Mouse (Mus musculus): ENCODE results near the gene As3mt.
"Not testable (repeated sequence)": the region's sequence is repeated elsewhere in the genome, so short reads cannot be mapped to it uniquely, and the experiment has no call there.

Gene As3mt

GRCm38 (mm10) chr19:46699011-46699481 is 8.2 kb upstream of the As3mt start:
- no peak for DNase-seq (ENCODE audit: low spot score)

DNA sequence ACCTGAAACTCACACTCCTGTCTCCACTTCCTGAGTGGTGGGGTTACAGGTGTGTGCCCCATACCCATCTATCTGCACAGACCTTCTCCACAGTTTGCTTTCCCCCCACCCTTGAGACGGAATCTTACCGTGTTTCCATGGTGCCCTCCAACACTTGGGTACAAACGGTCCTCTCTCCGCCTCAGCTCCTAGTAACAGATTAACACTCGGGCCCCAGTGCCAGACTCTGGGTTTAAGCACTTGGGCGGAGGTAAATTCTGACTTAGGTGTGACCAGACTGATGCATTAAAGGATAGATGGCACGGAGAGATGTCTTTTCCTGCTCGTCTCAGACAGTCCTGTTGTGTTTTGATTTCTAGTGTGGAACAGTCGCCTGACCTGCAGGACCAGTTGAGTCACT is 6.1 kb upstream of the As3mt start:
- no peak for DNase-seq (ENCODE audit: low spot score)

- no peak for DNase-seq (ENCODE audit: low spot score)
Measured at GRCm38 (mm10) chr19:46705779-46706495, 1.3 kb upstream of the As3mt start.

DNA sequence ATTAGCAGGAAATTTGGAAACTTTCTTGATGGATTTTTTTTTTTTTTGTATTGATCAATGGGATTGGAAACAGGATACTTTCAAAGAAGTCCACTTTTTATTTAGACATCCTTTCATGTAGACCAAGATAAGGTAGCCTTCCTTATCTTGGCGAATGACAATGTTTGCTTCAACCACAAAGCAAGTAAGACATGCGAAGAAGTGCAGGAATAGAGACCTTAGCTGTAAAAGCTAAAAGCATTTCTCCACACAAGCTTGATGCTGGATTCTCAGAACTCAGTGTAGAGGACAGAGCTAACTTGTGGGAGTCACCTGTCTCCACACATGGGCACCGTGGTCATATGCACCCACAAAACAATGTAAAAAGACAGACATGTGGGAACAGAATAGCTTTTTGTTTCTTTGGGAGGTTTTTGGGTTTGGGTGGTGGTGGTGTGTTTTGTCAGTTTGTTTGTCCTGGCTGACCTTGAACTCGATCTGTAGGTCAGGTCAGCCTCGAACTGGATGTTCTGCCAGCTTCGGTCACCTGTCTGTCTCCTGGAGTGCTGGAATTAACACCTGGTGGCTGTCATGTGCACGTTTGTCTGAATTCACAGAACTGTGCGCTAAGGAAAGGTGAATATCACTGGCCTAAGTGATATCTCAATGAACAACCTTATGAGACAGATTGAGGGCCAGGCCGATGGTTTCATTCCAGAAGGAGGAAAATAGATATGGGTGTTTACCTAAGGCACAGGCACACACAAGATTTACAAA is 540 bp upstream of the As3mt start:
- DNase-seq (ENCODE audit: low spot score): no peak

GRCm38 (mm10) chr19:46710614-46711013 is 3.4 kb downstream of the As3mt start:
- DNase-seq (ENCODE audit: low spot score): no peak

DNA sequence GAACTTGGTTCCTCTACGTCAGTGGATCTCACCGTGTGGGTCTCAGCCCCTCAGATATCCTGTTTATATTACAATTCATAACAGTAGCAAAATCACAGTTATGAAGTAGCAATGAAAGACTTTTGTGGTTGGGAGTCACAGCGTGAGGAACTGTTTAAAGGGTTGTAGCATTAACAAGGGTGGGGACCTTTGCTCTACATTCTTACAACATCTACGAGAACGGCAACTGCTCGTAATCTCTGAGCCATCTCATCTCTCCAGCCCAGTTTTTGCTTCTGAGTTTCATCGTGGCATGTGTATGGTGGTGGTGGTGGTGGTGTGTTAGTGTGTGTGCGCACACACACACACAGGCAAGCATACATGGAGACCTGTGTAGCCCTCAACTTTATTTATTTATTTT is 7.0 kb downstream of the As3mt start:
- no peak for DNase-seq (ENCODE audit: low spot score)

- no peak for DNase-seq (ENCODE audit: low spot score)
Measured at GRCm38 (mm10) chr19:46715016-46715415, 7.8 kb downstream of the As3mt start.

- no peak for DNase-seq (ENCODE audit: low spot score)
Measured at GRCm38 (mm10) chr19:46718150-46718549, 10.9 kb downstream of the As3mt start.

GRCm38 (mm10) chr19:46724411-46724810 is 17.2 kb downstream of the As3mt start:
- DNase-seq (ENCODE audit: low spot score): no peak

- DNase-seq (ENCODE audit: low spot score): no peak
Measured at GRCm38 (mm10) chr19:46726142-46726541, 18.9 kb downstream of the As3mt start.

DNA sequence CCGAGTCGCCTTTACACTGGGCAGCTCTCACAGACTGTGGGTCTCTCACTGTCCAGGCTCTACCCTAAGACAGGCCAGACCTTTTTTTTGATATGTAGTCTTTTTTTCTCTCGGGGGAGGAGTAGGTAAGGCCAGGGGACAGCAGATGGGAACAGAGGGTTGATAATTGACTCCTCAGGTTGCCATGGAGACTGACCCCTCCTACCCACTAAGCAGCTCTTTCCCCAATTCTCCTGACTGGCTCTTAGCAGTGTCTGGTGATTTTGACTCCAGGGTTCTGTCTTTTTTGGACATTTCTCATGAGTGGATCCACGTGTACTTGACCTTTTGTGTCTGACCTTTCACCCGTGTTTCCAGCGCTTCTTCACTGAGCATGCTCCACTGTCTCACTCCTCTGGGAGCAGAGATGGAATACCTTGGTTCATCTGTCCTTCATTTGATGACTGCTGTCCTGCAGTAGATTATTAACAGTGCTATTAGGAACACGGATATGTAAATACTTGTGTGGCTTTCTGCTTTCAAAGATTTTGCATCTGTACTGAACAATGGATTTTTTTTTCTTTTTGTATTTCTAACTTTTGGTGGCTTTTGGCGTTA is 20.0 kb downstream of the As3mt start:
- DNase-seq (ENCODE audit: low spot score): no peak

DNA sequence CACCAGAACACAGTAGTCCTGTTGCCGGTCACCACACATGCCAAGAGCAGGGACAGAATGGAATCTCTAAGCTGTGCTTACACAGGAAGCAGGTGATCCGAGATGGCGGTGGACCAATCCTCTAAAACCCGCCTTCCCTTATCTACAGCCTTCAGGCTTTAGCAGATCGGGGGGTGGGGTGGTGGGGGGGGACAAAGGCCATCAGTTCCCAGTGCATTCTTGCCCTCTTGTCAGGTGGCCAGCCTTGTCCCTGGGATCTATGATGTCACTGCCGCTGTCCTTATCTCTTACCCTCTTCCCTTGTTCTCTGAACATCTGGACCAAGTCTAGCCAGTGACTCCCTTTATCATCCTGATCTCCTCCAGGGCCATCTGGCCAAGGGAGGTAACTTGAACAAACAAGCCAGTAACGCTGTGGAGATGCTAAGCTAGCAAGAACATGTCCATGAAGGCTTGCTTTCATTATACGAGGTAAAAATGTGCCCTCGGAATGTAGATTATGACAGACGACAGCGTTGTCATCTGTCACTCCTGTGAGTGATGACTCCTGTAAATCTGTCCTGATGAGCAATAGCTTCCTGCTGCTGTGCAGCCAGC is 20.8 kb downstream of the As3mt start:
- no peak for DNase-seq (ENCODE audit: low spot score)

GRCm38 (mm10) chr19:46728909-46729308 is 21.7 kb downstream of the As3mt start:
- no peak for DNase-seq (ENCODE audit: low spot score)

DNA sequence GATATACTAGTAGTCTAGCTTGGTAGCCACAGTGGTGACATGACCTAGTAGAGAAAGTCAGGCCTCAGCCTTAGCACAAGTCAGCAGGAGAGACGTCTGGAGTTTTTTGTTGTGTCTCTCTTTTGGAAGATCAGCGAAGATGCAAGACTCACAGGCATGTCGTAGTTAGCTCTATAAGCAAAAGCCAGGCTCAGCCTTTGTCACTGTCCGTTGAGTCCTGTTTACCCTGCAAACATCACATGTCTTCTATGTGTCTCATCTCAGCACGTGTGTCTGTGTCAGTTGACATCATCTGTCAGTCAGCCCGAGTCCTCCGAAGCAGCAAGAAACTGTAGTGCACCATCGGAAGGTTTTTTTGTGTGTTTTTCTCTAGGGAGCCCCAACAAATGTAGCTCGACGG is 24.1 kb downstream of the As3mt start:
- no peak for DNase-seq (ENCODE audit: low spot score)

- DNase-seq (ENCODE audit: low spot score): not testable (repeated sequence)
Measured at GRCm38 (mm10) chr19:46732673-46733072, 25.4 kb downstream of the As3mt start.

DNA sequence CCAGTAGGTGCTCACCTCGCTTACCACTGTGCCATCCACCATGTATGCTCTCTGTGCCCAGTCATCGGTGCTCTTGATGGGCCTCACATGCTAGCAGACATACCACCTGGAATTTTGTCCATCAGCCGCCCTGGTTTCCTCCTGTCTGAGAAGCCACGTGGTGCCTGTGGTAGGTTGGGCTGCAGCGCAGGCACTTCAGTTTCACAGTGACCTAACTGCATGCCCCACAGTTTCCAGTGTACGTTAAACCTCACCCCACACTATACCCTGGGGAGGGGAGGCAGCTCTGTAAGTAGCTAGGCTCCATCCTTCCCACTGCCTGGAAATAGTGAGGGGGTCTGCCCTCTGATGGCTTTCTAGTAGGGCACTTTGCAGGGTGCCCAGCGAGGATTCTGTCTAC is 26.4 kb downstream of the As3mt start:
- DNase-seq (ENCODE audit: low spot score): no peak

DNA sequence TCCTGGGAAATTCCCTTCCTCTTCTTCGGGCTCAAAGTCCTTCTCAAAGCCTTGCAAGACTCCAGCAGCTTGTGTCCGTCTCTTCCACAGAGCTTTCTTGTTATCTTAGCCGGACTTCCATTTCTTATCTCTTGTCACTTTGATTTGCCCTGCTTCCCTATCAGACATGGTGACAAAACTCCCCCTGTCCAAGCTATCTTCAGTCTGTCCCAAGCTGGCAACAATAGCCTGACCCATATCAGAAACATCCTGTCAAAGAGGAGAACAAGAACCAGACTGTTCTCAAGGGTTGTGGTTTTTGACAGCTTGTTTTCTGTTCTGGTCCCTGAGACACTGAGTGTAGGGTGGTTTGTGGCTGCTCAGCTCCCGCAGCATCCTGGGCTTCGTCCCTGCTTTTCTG is 28.0 kb downstream of the As3mt start:
- no peak for DNase-seq (ENCODE audit: low spot score)

- DNase-seq (ENCODE audit: low spot score): no peak
Measured at GRCm38 (mm10) chr19:46737106-46737505, 29.8 kb downstream of the As3mt start.

DNA sequence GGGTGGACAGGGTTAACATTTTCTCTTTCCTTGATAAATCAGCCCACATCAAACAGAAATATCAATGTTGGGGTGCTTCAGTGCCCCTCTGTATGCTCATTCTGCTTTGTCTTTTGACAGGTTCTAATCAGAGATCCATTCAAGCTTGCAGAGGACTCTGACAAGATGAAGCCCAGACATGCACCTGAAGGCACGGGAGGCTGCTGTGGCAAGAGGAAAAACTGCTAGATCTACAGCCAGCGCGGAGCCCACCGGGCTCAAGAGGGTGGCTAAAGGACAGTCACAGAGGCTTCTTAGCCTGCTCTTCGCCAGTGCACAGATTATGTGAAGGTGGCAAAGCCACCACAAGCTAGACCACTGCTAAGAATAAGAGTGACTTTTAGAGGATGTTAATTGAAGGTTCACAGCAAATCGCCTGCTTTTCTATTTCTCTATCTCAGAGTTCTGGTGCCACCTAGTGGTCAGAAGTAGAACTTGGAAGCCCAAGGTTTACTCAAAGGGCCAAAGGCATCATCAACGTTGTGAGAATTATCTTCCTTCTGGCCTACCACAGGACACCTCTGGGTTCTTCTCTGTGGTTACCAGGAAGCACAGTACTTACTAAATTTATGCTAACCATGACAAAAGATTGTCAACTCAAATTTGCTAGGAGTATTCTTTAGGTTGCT is 33.2 kb downstream of the As3mt start:
- peak; percentile 86 for DNase-seq (ENCODE audit: low spot score)

GRCm38 (mm10) chr19:46741574-46741973 is 34.3 kb downstream of the As3mt start:
- DNase-seq (ENCODE audit: low spot score): no peak

GRCm38 (mm10) chr19:46744681-46745080 is 37.4 kb downstream of the As3mt start:
- DNase-seq (ENCODE audit: low spot score): no peak

DNA sequence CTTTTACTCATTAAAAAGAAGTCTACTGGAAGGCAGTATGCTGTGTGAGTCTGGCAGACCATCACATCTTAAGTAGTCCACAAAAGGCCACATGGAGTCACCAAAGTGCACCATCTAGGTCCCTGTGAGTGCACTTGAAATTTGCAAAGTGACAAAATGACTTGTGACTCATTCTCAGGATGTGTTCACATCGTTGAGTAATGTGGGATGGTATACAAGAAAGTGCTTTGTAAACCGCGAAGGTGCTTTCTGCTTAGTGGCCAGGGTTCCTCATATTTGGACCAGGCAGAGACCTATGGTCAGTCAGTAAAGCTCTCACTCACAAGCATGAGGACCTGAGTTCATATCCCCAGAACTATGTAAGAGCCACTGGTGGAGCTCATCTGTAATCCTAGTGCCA is 40.5 kb downstream of the As3mt start:
- no peak for DNase-seq (ENCODE audit: low spot score)

Measured in adipocyte (in vitro differentiated cells).